Mouse (Mus musculus): ENCODE measurements around the gene Slco4c1.

The Slco4c1 gene

DNA sequence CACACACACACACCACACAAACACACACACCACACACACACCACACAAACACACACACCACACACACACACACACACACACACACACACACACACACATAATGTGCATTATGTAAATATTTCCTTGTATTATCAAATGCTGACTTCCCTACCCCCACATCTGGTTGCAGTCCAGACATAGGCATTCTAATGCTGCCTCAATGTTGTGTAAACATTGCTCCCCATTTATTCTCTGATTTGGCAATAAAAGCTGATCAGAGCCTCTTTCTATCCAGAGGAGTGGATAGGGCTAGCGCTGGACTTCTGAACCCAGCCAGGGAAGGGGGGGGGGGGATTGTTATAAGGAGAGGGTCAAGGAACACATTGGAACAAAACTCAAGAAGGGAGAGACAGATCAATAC, 101.7 kb downstream of the Slco4c1 start:
- DNase-seq (ENCODE audit: low read depth, low spot score): no peak

DNA sequence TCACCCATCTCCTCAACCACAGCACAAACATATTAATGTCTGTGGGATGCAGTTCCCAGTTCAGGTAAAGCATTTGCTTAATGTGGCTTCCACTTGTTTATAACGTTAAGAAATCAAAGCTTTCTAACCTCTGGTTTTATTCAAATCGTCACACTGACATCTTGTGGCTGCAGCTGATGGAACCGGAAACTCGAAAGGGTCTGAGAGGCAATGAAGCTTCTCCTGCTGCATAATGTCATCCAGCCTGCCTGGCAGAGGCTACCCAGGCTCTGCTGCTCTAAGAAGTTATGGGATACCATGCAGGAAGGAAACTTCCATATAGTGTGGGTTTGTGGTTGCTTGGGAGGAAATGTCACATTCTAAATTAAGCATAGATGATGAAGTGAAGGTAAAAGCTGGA, 103.7 kb downstream of the Slco4c1 start:
- no peak for DNase-seq (ENCODE audit: low read depth, low spot score)

DNA sequence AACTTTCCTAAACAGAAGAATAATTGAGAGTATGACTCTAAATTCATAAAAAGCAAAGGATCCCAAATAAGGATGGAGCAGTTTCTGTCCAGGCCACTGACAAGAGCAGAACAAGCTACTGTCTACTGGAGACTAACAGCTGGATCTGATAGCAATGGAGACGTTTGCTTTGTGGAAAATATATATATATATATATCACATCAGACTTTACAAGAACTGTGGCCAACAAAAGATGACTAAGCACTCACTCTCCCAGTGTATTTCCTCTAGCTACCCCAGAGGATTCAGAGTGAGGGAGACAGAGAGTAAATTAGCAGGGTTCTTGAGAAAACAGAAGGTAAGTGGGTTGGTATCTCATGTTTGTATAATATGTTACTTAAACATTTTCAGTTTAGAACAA, 105.4 kb downstream of the Slco4c1 start:
- no peak for DNase-seq (ENCODE audit: low read depth, low spot score)

Measured in forelimb bud, embryonic 11.5 days (tissue).